Mouse (Mus musculus): Measurements from ENCODE around the gene Ntn1. TPM values are rescaled to one million over a fixed set of nuclear protein-coding genes. Genes with fewer than 3 reads are reported as not detected.

The Ntn1 gene
- polyA plus RNA-seq, 1 experiment from 2014 or later = 7.4 TPM

GRCm38 (mm10) chr11:68211924-68212578 is 188.6 kb downstream of the Ntn1 start:
- 52% methylated on average over 8 of the region's 8 CpGs for WGBS
- DNase-seq (ENCODE audit: low spot score) = peak; percentile 47
- H3K9me3 ChIP-seq = no peaks in the 10 kb centered on the region
- H3K4me1 ChIP-seq = peaks cover 70% of the 10 kb centered on the region
- no peak overlapping the region for H3K4me3 ChIP-seq
- peaks cover 5% of the 10 kb centered on the region; the same call in 1 of the 2 replicates for H3K36me3 ChIP-seq (replicated peaks)
- 0 out of 2 replicates have a peak, but pooled peaks cover 5% of the 10 kb centered on the region for H3K27me3 ChIP-seq (replicated peaks; ENCODE audit: low read depth, poor library complexity, severe bottlenecking)
- peak overlapping the region; percentile 73 for H3K27ac ChIP-seq (replicated peaks)

GRCm38 (mm10) chr11:68210714-68211113 is 189.9 kb downstream of the Ntn1 start:
- Histone ChIP-seq H3K4me1 (peaks cover 60% of the 10 kb centered on the region), H3K4me3 (no peak overlapping the region), H3K27me3 (replicated peaks; ENCODE audit: low read depth, poor library complexity, severe bottlenecking) (0 out of 2 replicates have a peak, but pooled peaks cover 7% of the 10 kb centered on the region), H3K36me3 (replicated peaks) (peaks cover 11% of the 10 kb centered on the region; the same call in 1 of the 2 replicates), H3K9me3 (no peaks in the 10 kb centered on the region), H3K27ac (replicated peaks) (peak overlapping the region; percentile 30; the same call in 1 of the 2 replicates)
- WGBS = 96% methylated on average over 5 of the region's 5 CpGs
- DNase-seq (ENCODE audit: low spot score) = no peak

GRCm38 (mm10) chr11:68209506-68209905 is 191.1 kb downstream of the Ntn1 start:
- 94% methylated on average over 4 of the region's 4 CpGs for WGBS
- Histone ChIP-seq H3K4me1 (peaks cover 57% of the 10 kb centered on the region), H3K4me3 (no peak overlapping the region), H3K36me3 (replicated peaks) (peaks cover 11% of the 10 kb centered on the region; the same call in 1 of the 2 replicates), H3K27ac (replicated peaks) (no peak overlapping the region), H3K27me3 (replicated peaks; ENCODE audit: low read depth, poor library complexity, severe bottlenecking) (0 out of 2 replicates have a peak, but pooled peaks cover 7% of the 10 kb centered on the region), H3K9me3 (no peaks in the 10 kb centered on the region)
- no peak for DNase-seq (ENCODE audit: low spot score)

- WGBS = 74% methylated on average over 1 of the region's 1 CpGs
- Histone ChIP-seq H3K9me3 (no peaks in the 10 kb centered on the region), H3K27me3 (replicated peaks; ENCODE audit: low read depth, poor library complexity, severe bottlenecking) (0 out of 2 replicates have a peak, but pooled peaks cover 3% of the 10 kb centered on the region), H3K36me3 (replicated peaks) (peaks cover 11% of the 10 kb centered on the region; the same call in 1 of the 2 replicates), H3K27ac (replicated peaks) (no peak overlapping the region), H3K4me3 (no peak overlapping the region), H3K4me1 (peaks cover 52% of the 10 kb centered on the region)
- no peak for DNase-seq (ENCODE audit: low spot score)
Observed at GRCm38 (mm10) chr11:68208582-68208981, 192.0 kb downstream of the Ntn1 start.

GRCm38 (mm10) chr11:68208023-68208422 is 192.6 kb downstream of the Ntn1 start:
- H3K36me3 ChIP-seq (replicated peaks) = peaks cover 11% of the 10 kb centered on the region; the same call in 1 of the 2 replicates
- H3K4me1 ChIP-seq = peaks cover 54% of the 10 kb centered on the region
- no peak overlapping the region for H3K4me3 ChIP-seq
- WGBS = 80% methylated on average over 2 of the region's 2 CpGs
- H3K9me3 ChIP-seq = no peaks in the 10 kb centered on the region
- H3K27me3 ChIP-seq (replicated peaks; ENCODE audit: low read depth, poor library complexity, severe bottlenecking) = 0 out of 2 replicates have a peak, but pooled peaks cover 3% of the 10 kb centered on the region
- DNase-seq (ENCODE audit: low spot score) = no peak
- no peak overlapping the region for H3K27ac ChIP-seq (replicated peaks)

GRCm38 (mm10) chr11:68205572-68206229 is 194.9 kb downstream of the Ntn1 start:
- WGBS = 84% methylated on average over 10 of the region's 10 CpGs
- Histone ChIP-seq H3K27ac (replicated peaks) (0 out of 2 replicates have a peak overlapping the region, but pooled peaks have one; percentile 40), H3K36me3 (replicated peaks) (0 out of 2 replicates have a peak, but pooled peaks cover 6% of the 10 kb centered on the region), H3K4me3 (no peak overlapping the region), H3K4me1 (peaks cover 45% of the 10 kb centered on the region), H3K9me3 (no peaks in the 10 kb centered on the region), H3K27me3 (replicated peaks; ENCODE audit: low read depth, poor library complexity, severe bottlenecking) (0 out of 2 replicates have a peak, but pooled peaks cover 8% of the 10 kb centered on the region)
- no peak for DNase-seq (ENCODE audit: low spot score)

- no peak for DNase-seq (ENCODE audit: low spot score)
- Histone ChIP-seq H3K27ac (replicated peaks) (no peak overlapping the region; the same call in 1 of the 2 replicates), H3K27me3 (replicated peaks; ENCODE audit: low read depth, poor library complexity, severe bottlenecking) (0 out of 2 replicates have a peak, but pooled peaks cover 8% of the 10 kb centered on the region), H3K4me3 (no peak overlapping the region), H3K36me3 (replicated peaks) (0 out of 2 replicates have a peak, but pooled peaks cover 6% of the 10 kb centered on the region), H3K9me3 (no peaks in the 10 kb centered on the region), H3K4me1 (peaks cover 54% of the 10 kb centered on the region)
- 81% methylated on average over 5 of the region's 5 CpGs for WGBS
Observed at GRCm38 (mm10) chr11:68204407-68204806, 196.2 kb downstream of the Ntn1 start.

- WGBS = 85% methylated on average over 10 of the region's 10 CpGs
- DNase-seq (ENCODE audit: low spot score) = no peak
- Histone ChIP-seq H3K4me3 (no peak overlapping the region), H3K4me1 (peaks cover 56% of the 10 kb centered on the region), H3K27me3 (replicated peaks; ENCODE audit: low read depth, poor library complexity, severe bottlenecking) (0 out of 2 replicates have a peak, but pooled peaks cover 8% of the 10 kb centered on the region), H3K27ac (replicated peaks) (no peak overlapping the region), H3K36me3 (replicated peaks) (0 out of 2 replicates have a peak, but pooled peaks cover 6% of the 10 kb centered on the region), H3K9me3 (no peaks in the 10 kb centered on the region)
Observed at GRCm38 (mm10) chr11:68203658-68204315, 196.8 kb downstream of the Ntn1 start.

GRCm38 (mm10) chr11:68202561-68202960 is 198.1 kb downstream of the Ntn1 start:
- Histone ChIP-seq H3K4me1 (peaks cover 57% of the 10 kb centered on the region), H3K4me3 (no peak overlapping the region), H3K27ac (replicated peaks) (0 out of 2 replicates have a peak overlapping the region, but pooled peaks have one; percentile 7), H3K27me3 (replicated peaks; ENCODE audit: low read depth, poor library complexity, severe bottlenecking) (peaks cover 8% of the 10 kb centered on the region; the same call in 1 of the 2 replicates), H3K9me3 (no peaks in the 10 kb centered on the region), H3K36me3 (replicated peaks) (0 out of 2 replicates have a peak, but pooled peaks cover 6% of the 10 kb centered on the region)
- WGBS = 51% methylated on average over 10 of the region's 10 CpGs
- DNase-seq (ENCODE audit: low spot score) = no peak

- no peak for DNase-seq (ENCODE audit: low spot score)
- Histone ChIP-seq H3K27me3 (replicated peaks; ENCODE audit: low read depth, poor library complexity, severe bottlenecking) (peaks cover 8% of the 10 kb centered on the region; the same call in 1 of the 2 replicates), H3K36me3 (replicated peaks) (0 out of 2 replicates have a peak, but pooled peaks cover 6% of the 10 kb centered on the region), H3K9me3 (no peaks in the 10 kb centered on the region), H3K4me3 (no peak overlapping the region), H3K4me1 (peaks cover 63% of the 10 kb centered on the region), H3K27ac (replicated peaks) (0 out of 2 replicates have a peak overlapping the region, but pooled peaks have one; percentile 7)
- 78% methylated on average over 10 of the region's 10 CpGs for WGBS
Observed at GRCm38 (mm10) chr11:68201811-68202459, 198.7 kb downstream of the Ntn1 start.

- H3K27ac ChIP-seq (replicated peaks) = no peak overlapping the region
- H3K4me1 ChIP-seq = peaks cover 71% of the 10 kb centered on the region
- H3K9me3 ChIP-seq = no peaks in the 10 kb centered on the region
- H3K4me3 ChIP-seq = no peak overlapping the region
- H3K27me3 ChIP-seq (replicated peaks; ENCODE audit: low read depth, poor library complexity, severe bottlenecking) = peaks cover 8% of the 10 kb centered on the region; the same call in 1 of the 2 replicates
- no peak for DNase-seq (ENCODE audit: low spot score)
- H3K36me3 ChIP-seq (replicated peaks) = 0 out of 2 replicates have a peak, but pooled peaks cover 4% of the 10 kb centered on the region
- 95% methylated on average over 1 of the region's 1 CpGs for WGBS
Observed at GRCm38 (mm10) chr11:68201063-68201462, 199.6 kb downstream of the Ntn1 start.

Measured in embryonic facial prominence, embryonic 10.5 days (tissue).